Mouse (Mus musculus): ENCODE results near the gene Bcam.

Gene Bcam

DNA sequence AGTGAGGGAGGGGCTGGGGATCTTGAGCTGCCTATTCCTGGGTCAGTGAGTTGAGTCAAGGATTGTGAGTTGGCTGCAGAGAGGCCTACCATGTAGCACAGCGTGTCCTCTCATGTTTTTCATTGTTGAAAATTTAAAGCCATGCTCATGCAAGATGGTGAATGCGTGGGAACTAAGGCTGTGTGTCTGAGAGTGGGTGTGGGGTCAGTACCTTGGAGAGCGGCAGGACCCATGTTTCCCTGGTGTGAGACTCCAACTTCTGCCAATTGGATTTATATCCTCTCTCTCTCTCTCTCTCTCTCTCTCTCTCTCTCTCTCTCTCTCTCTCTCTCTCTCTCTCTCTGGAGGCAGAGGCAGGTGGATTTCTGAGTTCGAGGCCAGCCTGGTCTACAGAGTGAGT lies 44.3 kb downstream of the Bcam start:
- in situ Hi-C loops (cut with MboI, MseI): no loop called here

DNA sequence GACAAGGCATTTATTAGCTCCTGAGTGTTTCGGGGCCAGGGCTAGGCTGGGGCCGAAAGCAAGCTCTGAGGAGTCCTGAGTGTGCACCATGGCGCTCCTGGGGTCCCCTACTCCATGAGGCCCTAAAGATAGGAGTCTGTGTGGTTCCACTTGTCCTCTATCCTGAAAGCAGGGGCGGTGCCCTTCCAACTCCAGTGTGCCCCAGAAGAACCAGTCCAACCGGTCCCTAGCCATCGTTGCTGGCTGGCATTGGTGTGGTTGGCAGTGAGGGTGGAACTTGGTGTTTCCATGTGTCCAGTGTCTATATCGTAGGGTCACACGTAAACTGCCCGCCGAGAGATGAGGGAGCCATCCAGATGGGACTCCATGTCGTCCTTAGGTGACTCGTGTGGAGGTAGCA lies 46.6 kb downstream of the Bcam start:
- in situ Hi-C loops (cut with MboI, MseI): no loop called here

DNA sequence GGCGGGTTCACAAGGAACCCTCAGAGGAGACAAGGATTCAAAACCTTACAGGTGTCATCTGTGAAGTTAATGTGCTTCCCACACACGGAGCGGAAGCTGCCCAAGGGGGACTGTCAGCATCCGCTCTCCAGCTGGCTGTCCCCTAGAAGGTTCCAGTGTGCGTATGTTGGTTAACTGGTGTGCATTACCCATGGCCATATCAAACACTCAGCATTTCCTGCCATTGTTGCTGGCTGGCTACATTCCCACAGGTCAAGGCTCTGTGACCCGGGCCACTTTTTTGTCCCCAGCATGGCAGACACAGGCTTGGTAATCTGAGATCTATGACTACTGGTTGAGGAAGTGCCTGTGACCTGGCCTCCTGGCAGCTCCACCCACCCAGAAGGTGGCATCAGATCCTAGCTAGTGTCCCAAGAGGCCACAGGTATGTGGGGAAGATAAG lies 48.0 kb downstream of the Bcam start:
- in situ Hi-C loops (cut with MboI, MseI): no loop called here

DNA sequence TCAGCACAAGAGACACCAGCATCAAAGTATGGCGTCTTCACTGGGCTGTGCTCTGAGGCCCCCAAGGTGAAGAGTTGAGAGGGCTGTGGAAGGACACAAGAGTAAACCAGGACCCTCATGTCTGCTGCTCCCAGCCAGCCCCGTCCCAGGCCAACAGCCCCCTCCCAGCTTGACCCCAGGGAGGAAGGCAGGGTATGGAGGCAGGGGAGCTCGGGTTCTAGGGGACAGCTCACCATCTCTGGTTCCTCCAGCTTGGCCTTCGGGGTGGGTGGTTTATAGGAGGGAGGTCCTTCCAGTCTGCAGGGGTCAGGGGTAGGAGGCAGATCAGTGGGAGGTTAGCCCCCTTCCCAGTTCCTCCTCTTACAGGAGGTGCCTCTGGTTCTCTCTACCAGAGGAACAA lies 51.6 kb downstream of the Bcam start:
- in situ Hi-C loops (cut with MboI, MseI): no loop called here

DNA sequence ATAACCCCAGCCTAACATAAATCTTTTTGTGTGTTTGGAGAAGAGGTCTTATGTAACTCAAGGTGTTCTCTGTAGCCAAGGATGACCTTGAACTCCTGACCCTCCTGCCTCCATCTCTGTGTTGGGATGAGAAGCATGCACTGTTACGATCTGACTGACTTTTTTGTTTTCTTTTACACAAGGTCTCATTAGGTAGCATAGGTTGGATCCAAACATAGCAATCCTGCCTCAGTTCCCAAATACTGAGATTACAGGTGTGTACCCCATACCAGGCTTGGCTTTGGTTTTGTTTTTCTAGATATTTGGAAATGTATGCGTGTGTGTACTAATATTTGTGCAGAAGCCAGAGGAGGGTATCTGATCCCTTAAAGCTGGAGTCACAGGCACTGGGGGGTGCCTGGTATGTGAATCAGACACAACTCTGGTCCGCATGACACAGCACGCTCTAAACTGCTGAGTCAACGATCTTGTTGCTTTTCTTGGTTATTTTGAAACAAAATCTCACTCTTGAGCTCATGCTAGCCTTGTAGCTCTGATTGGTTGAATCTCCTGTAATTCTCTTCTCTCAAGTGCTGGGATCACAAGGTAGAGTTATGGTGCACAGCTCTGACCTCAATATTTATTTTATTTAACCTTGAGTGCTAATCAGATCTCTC lies 52.4 kb downstream of the Bcam start:
- in situ Hi-C loops (cut with MboI, MseI): no loop called here

DNA sequence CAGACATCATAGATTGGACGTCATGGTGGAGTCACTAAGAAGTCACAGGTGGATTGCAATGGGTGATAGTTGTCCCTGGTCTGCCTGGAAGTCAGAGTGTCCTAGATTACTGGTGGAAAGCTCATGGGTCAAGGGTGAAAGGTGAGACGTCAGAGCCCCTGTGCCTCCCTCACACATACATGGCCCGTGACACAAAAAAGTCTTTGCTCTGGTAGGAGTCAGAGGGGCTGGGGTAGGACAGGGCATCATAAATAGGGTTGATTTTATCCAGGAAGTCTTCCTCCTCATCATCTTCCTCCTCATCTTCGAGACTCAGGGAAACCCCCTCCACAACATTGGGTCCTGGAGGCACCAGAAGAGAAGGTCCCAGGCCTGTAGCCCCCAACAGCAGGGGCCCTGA lies 53.5 kb downstream of the Bcam start:
- in situ Hi-C loops (cut with MboI, MseI): no loop called here

DNA sequence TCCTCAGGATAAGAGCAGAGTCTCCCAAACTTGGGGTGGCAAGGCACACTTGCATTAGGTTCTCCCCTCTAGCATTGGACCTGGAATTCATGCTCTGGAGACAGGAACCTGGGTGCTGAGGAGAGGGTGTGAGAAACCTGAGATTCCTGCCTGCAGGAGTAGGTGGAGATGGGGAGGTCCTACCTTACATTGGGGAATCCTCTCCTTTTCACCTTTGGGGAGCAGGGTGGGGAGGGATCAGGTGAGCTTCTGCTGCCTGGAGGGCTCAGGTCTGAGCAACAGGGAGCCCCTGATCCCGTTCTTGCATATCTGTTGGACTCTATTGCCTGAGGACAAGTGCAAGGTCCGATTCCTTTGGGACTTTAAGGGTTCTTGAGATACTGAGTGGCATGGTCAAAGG lies 54.0 kb downstream of the Bcam start:
- in situ Hi-C loops (cut with MboI, MseI): no loop called here

DNA sequence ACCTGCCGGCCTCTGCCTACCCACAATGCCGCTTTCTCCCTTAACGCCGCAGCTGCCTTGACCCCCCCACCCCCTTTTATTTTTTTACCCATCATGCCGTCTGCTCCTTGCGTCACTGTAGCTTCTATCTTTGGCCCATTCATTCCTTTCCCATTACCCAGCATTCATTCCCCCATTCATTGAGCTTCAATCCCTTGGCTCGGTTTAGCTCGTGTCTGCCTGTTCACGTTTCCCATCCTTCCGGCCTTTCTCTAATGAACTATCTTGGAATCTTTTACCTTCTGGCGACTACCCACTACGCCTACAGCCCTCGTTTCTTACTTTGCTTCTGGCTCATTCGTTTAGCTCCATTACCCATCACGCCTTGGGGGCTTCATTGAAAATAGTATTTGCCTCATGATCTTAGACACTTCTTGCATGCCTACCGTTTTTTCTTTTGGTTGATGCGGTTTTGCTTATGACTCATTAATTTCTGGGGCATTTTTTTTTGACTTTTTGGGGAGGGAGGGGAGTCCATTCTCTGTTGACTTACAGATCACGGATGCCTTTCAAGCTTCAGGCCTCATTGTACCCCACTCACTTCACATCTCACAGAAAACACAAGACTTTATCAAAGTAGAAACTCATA lies 54.6 kb downstream of the Bcam start:
- in situ Hi-C loops (cut with MboI, MseI): no loop called here

DNA sequence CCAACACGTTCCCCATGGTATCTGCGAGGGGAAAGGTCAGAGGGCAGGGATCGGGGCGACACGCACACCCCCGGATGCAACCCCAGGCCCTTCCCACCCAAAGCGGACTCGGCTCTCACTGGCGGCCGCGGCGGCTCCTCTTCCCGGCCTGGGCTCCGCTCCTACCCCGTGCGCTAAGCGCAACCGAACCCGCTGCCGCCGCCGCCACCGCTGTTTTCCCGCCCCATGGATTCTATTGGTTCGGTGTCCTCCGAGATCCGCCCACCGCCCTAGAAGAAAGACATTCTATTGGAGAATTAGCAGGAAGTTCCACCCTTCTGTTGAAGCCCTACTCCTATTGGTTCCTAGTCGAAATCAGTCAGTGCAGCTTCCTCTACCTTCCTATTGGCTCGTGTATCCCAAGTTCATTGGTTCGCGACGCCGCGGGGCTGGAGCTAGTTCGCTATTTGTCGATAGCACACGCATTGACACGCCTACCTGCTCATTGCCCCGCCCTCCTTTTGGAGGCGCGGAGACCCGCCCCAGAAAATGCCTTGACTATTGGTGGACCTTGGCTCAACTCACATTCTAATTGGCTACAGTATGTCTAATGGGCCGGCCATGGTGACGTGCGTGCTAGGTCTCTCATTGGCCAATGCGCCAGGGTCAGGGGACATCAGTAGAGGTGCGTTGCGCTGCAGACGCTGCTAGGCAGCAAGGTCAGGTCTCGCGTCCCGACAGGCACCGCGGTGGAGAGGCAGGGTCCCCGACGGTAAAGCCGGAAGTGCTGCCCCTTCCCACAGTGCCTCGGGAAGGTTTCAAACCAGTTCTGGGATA lies 55.4 kb downstream of the Bcam start, which contains the start of gene Tomm40:
Gene Tomm40 (minus strand): TSS at position 200 of the 816 bp plus-strand sequence.
- in situ Hi-C loops (cut with MboI, MseI): no loop called here

DNA sequence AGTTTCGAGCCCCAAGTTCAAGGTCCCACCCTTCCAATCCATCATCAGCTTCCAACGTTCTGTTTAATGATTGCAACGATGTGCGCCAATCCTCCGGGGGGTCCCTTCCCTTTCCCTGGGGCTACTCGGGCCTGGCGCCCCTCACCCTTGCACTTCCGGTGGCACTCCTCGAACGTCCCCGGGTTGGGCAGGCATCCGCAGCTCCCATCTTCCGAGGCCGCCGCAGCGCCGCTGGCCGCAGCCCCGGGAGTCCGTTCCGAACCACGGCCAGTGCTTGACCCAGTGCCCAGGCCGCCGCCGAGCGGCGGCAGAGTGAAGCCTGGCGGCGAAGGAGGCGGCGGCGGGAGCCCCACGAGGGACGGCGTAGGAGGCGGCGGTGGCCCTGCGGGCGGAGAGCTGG lies 56.0 kb downstream of the Bcam start:
- in situ Hi-C loops (cut with MboI, MseI): loop anchor here (5.0 kb wide), 1 partner anchor 48 kb away; the partner anchor contains the start of gene Clptm1

DNA sequence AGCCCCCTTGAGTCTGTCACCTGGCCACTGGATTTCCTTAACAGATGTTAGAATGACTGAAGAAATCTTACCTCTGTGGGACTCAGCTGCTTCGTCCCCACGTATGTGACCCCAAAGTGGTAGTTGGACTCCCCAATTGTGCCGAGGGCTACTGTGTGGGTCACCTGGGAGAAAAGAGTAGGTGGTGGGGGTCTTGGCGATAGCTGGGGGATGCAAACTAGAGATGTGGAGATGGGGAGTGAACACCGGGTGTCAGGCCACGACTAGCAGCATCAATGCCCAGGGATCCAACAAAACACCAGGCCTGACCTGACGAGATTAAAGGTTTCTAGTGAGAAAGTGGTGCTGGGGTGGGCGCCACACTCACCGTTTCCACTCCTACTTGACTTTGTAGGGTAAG lies 57.2 kb downstream of the Bcam start:
- in situ Hi-C loops (cut with MboI, MseI): loop anchor here (5.0 kb wide), 1 partner anchor 46 kb away; the partner anchor contains the start of gene Clptm1

DNA sequence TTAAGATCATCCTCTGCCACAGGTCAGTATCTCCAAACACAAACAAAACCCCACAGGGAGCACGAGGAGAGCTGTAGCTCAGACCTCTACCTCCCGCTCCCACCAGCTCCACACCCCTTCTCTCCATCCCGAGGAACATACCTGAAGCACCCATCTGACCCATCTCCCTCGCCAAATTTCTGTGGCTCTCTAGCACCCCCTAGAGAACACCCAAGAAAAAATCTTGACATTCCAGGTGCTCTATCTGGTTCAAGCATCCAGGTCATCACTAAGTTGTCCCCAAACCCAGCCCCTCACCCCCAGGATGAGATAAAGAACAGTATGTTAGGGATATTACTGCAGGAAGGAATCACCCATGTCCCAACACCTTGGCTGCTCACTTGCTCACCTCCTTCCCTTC lies 57.6 kb downstream of the Bcam start:
- in situ Hi-C loops (cut with MboI, MseI): loop anchor here (5.0 kb wide), 1 partner anchor 46 kb away; the partner anchor contains the start of gene Clptm1

DNA sequence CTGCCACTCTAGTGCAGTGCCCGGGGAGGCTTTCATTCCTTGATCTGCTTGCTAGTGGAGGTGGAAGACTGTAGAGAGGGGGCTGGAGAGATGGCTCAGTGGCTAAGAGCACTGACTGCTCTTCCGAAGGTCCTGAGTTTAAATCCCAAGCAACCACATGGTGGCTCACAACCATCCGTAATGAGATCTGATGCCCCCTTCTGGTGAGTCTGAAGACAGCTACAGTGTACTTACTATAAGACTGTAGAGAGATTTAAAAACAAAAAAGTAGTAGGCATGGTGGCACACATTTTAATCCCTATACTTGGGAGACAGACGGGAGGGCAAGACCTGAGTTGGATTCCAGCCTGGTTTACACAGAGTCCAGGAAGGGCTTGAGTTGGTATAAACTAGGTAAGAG lies 58.4 kb downstream of the Bcam start:
- in situ Hi-C loops (cut with MboI, MseI): loop anchor here (5.0 kb wide), 1 partner anchor 45 kb away; the partner anchor contains the start of gene Clptm1

DNA sequence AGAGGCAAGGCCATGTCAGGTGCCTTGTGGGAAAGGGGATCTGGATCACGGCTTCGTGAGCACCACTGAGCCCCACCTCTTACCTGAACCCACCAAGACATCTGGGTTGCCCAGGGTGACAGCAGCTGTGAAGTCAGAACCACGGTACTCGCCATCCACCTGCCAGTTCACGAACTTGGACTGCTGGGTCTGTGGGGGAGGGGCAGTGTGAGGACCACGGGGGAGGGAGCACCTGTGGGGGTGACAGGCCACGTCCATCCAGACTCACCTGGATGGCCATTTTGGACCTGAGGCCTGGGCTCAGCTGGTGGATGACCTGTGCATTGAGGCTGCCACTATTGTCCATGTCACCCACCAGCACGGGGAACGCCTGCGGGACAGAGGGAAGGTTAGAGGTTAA lies 60.2 kb downstream of the Bcam start:
- in situ Hi-C loops (cut with MboI, MseI): loop anchor here (5.0 kb wide), 1 partner anchor 43 kb away; the partner anchor contains the start of gene Clptm1

All from regulatory T cell (primary cell).